Mouse (Mus musculus): ENCODE results near the gene Dnajc14. TPM values are rescaled to one million over a fixed set of nuclear protein-coding genes. Genes with fewer than 3 reads are reported as not detected.

The Dnajc14 gene
- polyA plus RNA-seq, 1 experiment from 2014 or later, result 59.4 TPM

Other genes starting within 250 kb of the Dnajc14 start
- gene Pa2g4, start 238.1 kb upstream of the Dnajc14 start, polyA plus RNA-seq (2015; fragmentation: Nextera tagmentation; extraction: Ambion mirVana), result 125 and 128 TPM in 2 replicates
- 0.42 and 0.56 TPM in 2 replicates for gene Erbb3, start 214.4 kb upstream of the Dnajc14 start, polyA plus RNA-seq (2015; fragmentation: Nextera tagmentation; extraction: Ambion mirVana)
- 322 and 332 TPM in 2 replicates for gene Rps26, start 177.3 kb upstream of the Dnajc14 start, polyA plus RNA-seq (2015; fragmentation: Nextera tagmentation; extraction: Ambion mirVana)
- 23.0 and 23.1 TPM in 2 replicates for gene Ikzf4, start 158.1 kb upstream of the Dnajc14 start, polyA plus RNA-seq (2015; fragmentation: Nextera tagmentation; extraction: Ambion mirVana)
- gene Suox, start 130.0 kb upstream of the Dnajc14 start, polyA plus RNA-seq (2015; fragmentation: Nextera tagmentation; extraction: Ambion mirVana), result 14.3 and 16.7 TPM in 2 replicates
- gene Rab5b, start 107.8 kb upstream of the Dnajc14 start, polyA plus RNA-seq (2015; fragmentation: Nextera tagmentation; extraction: Ambion mirVana), result 122 and 123 TPM in 2 replicates
- gene Pmel, start 99.9 kb upstream of the Dnajc14 start, polyA plus RNA-seq (2015; fragmentation: Nextera tagmentation; extraction: Ambion mirVana), result 0.54 and 0.88 TPM in 2 replicates
- gene Cdk2, start 99.0 kb upstream of the Dnajc14 start, polyA plus RNA-seq (2015; fragmentation: Nextera tagmentation; extraction: Ambion mirVana), result 15.1 and 18.6 TPM in 2 replicates
- 7.6 and 7.8 TPM in 2 replicates for gene Dgka, start 59.2 kb upstream of the Dnajc14 start, polyA plus RNA-seq (2015; fragmentation: Nextera tagmentation; extraction: Ambion mirVana)
- 45.8 and 47.6 TPM in 2 replicates for gene Pym1, start 56.2 kb upstream of the Dnajc14 start, polyA plus RNA-seq (2015; fragmentation: Nextera tagmentation; extraction: Ambion mirVana)
- 0.58 and 0.79 TPM in 2 replicates for gene Mmp19, start 13.2 kb upstream of the Dnajc14 start, polyA plus RNA-seq (2015; fragmentation: Nextera tagmentation; extraction: Ambion mirVana)
- gene Tmem198b, start 308 bp downstream of the Dnajc14 start, polyA plus RNA-seq (2015; fragmentation: Nextera tagmentation; extraction: Ambion mirVana), result 16.0 and 17.6 TPM in 2 replicates
- 145 and 155 TPM in 2 replicates for gene Sarnp, start 13.3 kb downstream of the Dnajc14 start, polyA plus RNA-seq (2015; fragmentation: Nextera tagmentation; extraction: Ambion mirVana)
- 21.9 and 22.7 TPM in 2 replicates for gene Ormdl2, start 17.6 kb downstream of the Dnajc14 start, polyA plus RNA-seq (2015; fragmentation: Nextera tagmentation; extraction: Ambion mirVana)
- gene Gdf11, start 87.7 kb downstream of the Dnajc14 start, polyA plus RNA-seq (2015; fragmentation: Nextera tagmentation; extraction: Ambion mirVana), result 10.3 and 10.9 TPM in 2 replicates
- gene Cd63, start 96.9 kb downstream of the Dnajc14 start, polyA plus RNA-seq (2015; fragmentation: Nextera tagmentation; extraction: Ambion mirVana), result 154 and 184 TPM in 2 replicates
- gene Rdh5, start 118.8 kb downstream of the Dnajc14 start, polyA plus RNA-seq (2015; fragmentation: Nextera tagmentation; extraction: Ambion mirVana), result 12.9 and 15.4 TPM in 2 replicates
- 259 and 262 TPM in 2 replicates for gene Bloc1s1, start 120.0 kb downstream of the Dnajc14 start, polyA plus RNA-seq (2015; fragmentation: Nextera tagmentation; extraction: Ambion mirVana)
- gene Itga7, start 129.8 kb downstream of the Dnajc14 start, polyA plus RNA-seq (2015; fragmentation: Nextera tagmentation; extraction: Ambion mirVana), result 5.1 and 5.5 TPM in 2 replicates
- not detected in 2 replicates for gene Mettl7b, start 156.9 kb downstream of the Dnajc14 start, polyA plus RNA-seq (2015; fragmentation: Nextera tagmentation; extraction: Ambion mirVana)
- gene Olfr9, start 185.4 kb downstream of the Dnajc14 start, polyA plus RNA-seq (2015; fragmentation: Nextera tagmentation; extraction: Ambion mirVana), result not detected in 2 replicates
- not detected in 2 replicates for gene Olfr763, start 206.7 kb downstream of the Dnajc14 start, polyA plus RNA-seq (2015; fragmentation: Nextera tagmentation; extraction: Ambion mirVana)
- gene Olfr764-ps1, start 235.8 kb downstream of the Dnajc14 start, polyA plus RNA-seq (2015; fragmentation: Nextera tagmentation; extraction: Ambion mirVana), result not detected in 2 replicates
- not detected in 2 replicates for gene Olfr765, start 245.9 kb downstream of the Dnajc14 start, polyA plus RNA-seq (2015; fragmentation: Nextera tagmentation; extraction: Ambion mirVana)

All from midbrain, embryonic 15.5 days (tissue).